ENCODE assay signal across 10 mouse cellular contexts in the genomic region with DNA sequence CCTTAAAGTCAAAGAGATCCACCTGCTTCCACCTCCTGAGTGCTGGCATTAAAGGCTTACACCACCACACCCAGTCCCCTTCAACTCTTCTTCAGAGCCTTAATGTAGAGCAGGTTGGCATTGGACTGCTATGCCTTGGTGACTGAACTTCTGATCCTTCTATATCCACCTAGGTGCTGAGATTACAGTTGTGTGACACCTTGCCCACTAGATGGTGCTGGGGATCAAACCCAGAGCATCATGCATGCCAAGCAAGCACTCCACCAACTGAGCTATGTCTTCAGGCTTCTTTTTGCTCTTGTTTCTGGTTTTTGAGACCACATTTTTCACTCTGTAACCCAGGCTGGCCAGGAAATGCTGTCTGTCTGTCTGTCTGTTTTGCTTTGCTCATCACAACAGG. TPM values are rescaled to one million over a fixed set of nuclear protein-coding genes. Genes with fewer than 3 reads are reported as not detected.
DNase-seq lines count a peak whose midpoint lies in the region; ATAC-seq and TF ChIP-seq lines count a peak whose summit lies in the region.
"Had no signal": no experiment of that assay in that cellular context is flagged by ENCODE, and none has a peak within 500 bp of the region (broad histone marks: within the 10 kb centered on the region; RNA-seq: fewer than 3 reads in every experiment).

No protein-coding gene starts in this region.

- TF ChIP-seq EP300 in lung, postnatal 0 days (IDR thresholded peaks at IDR 0.05): no peak

- H3K9me3 ChIP-seq in lung, postnatal 0 days (ENCODE audit: low read length): no peaks in the 10 kb centered on the region
- H3K9me3 ChIP-seq in forebrain, embryonic 10.5 days: no peaks in the 10 kb centered on the region
- H3K9me3 ChIP-seq: heart, embryonic 13.5 days; megakaryocyte, embryonic 14.5 days had no signal

- no peaks in the 10 kb centered on the region for H3K27me3 ChIP-seq in cerebellum, adult 2 months (ENCODE audit: control insufficient read depth, insufficient read depth, low read length)
- H3K27me3 ChIP-seq in lung, postnatal 0 days (replicated peaks; ENCODE audit: insufficient read depth, low read length): no peaks in the 10 kb centered on the region
- no peaks in the 10 kb centered on the region for H3K27me3 ChIP-seq in forebrain, embryonic 10.5 days (ENCODE audit: poor library complexity, severe bottlenecking)
- H3K27me3 ChIP-seq: heart, embryonic 13.5 days; megakaryocyte, embryonic 14.5 days had no signal

- H3K36me3 ChIP-seq in lung, postnatal 0 days (ENCODE audit: insufficient read depth, low read length): peaks cover 26% of the 10 kb centered on the region; the same call in 1 of the 2 replicates
- peaks cover 63% of the 10 kb centered on the region for H3K36me3 ChIP-seq in forebrain, embryonic 10.5 days (replicated peaks)

- no peak for TF ChIP-seq POLR2A in cerebellum, adult 2 months (IDR thresholded peaks at IDR 0.05; ENCODE audit: borderline replicate concordance, insufficient read depth, low read length)

- H3K4me3 ChIP-seq in cerebellum, adult 2 months (replicated peaks; ENCODE audit: insufficient read depth, low read depth, low read length): no peak overlapping the region
- H3K4me3 ChIP-seq in left cerebral cortex, adult 2 months: no peak overlapping the region
- no peak overlapping the region for H3K4me3 ChIP-seq in lung, postnatal 0 days (ENCODE audit: low read depth, low read length)
- no peak overlapping the region for H3K4me3 ChIP-seq in forebrain, embryonic 10.5 days
- H3K4me3 ChIP-seq: heart, embryonic 13.5 days; megakaryocyte, embryonic 14.5 days had no signal

- DNase-seq in cerebellum, adult 2 months: no peak
- no peak for DNase-seq in left cerebral cortex, adult 2 months (ENCODE audit: extremely low spot score in 1 of 2, low spot score in 2 of 2)
- DNase-seq in left cerebral cortex, postnatal 36 days (ENCODE audit: low spot score in 2 of 2): no peak
- peak; percentile 47 for DNase-seq in adipocyte (ENCODE audit: low spot score)
- peak; percentile 61 for DNase-seq in lung, postnatal 0 days (ENCODE audit: low spot score)
- DNase-seq in forebrain, embryonic 10.5 days (ENCODE audit: extremely low spot score, low spot score): no peak

- peak; percentile 54; the same call in 1 of the 2 replicates for TF ChIP-seq CTCF in cerebellum, adult 2 months (IDR thresholded peaks at IDR 0.05; ENCODE audit: borderline replicate concordance, insufficient read depth, low read depth, low read length)
- TF ChIP-seq CTCF in left cerebral cortex, adult 2 months (IDR thresholded peaks at IDR 0.05): peak; percentile 57
- peak; percentile 76 for TF ChIP-seq CTCF in lung, postnatal 0 days (IDR thresholded peaks at IDR 0.05)

- ATAC-seq in cerebellum, adult (ENCODE audit: insufficient number of reproducible peaks, low FRiP score, low TSS enrichment): no peak
- no peak for ATAC-seq in lung, postnatal 0 days
- ATAC-seq in erythroblast, adult 5-6 weeks (replicated peaks; ENCODE audit: low FRiP score, poor library complexity, severe bottlenecking): no peak

- no peaks in the 10 kb centered on the region; the same call in 1 of the 2 replicates for H3K4me1 ChIP-seq in cerebellum, adult 2 months (ENCODE audit: control insufficient read depth, insufficient read depth, low read length)
- no peaks in the 10 kb centered on the region for H3K4me1 ChIP-seq in lung, postnatal 0 days (ENCODE audit: insufficient read depth, low read depth, low read length)
- H3K4me1 ChIP-seq in forebrain, embryonic 10.5 days: peaks cover 24% of the 10 kb centered on the region

- no peak overlapping the region for H3K27ac ChIP-seq in cerebellum, adult 2 months (ENCODE audit: insufficient read depth, low read length)
- no peak overlapping the region for H3K27ac ChIP-seq in left cerebral cortex, adult 2 months
- no peak overlapping the region for H3K27ac ChIP-seq in lung, postnatal 0 days (ENCODE audit: low read length)
- H3K27ac ChIP-seq in forebrain, embryonic 10.5 days: no peak overlapping the region
- H3K27ac ChIP-seq: heart, embryonic 13.5 days had no signal

- H3K4me2 ChIP-seq in lung, postnatal 0 days (replicated peaks; ENCODE audit: low read depth, low read length): no peak overlapping the region
- H3K4me2 ChIP-seq: heart, embryonic 13.5 days had no signal

- intact Hi-C loops in left cerebral cortex, adult 2 months (cut with DNase I): loop anchor here (5.0 kb wide), 1 partner anchor 133 kb away; no protein-coding TSS in a partner anchor
- intact Hi-C loops in left cerebral cortex, postnatal 36 days (cut with DNase I): loop anchor here (10.0 kb wide), 1 partner anchor 130 kb away; no protein-coding TSS in a partner anchor

- H3K9ac ChIP-seq in lung, postnatal 0 days (replicated peaks; ENCODE audit: low read depth): no peak overlapping the region
- H3K9ac ChIP-seq: heart, embryonic 13.5 days had no signal

RNA-seq across cellular contexts. Expression of gene Zfp655, which starts 3.1 kb away (rescaled TPM):
- polyA plus RNA-seq in cerebellum, adult 2 months (2012; rRNA removed): 26.5 and 26.9 TPM in 2 replicates
- 10 to 100 TPM; 33.1 to 34.2 TPM for total RNA-seq in left cerebral cortex, adult 2 months (2021)
- total RNA-seq in left cerebral cortex, postnatal 36 days (2021): 10 to 100 TPM; 31.2 to 31.6 TPM
- 27.6 and 32.1 TPM in 2 replicates for polyA plus RNA-seq in lung, postnatal 0 days (2015; fragmentation: Nextera tagmentation; extraction: Ambion mirVana)
- 24.8 and 33.9 TPM in 2 replicates for total RNA-seq in erythroblast, adult 5-6 weeks (2015; ENCODE audit: low replicate concordance)
- total RNA-seq in erythroblast, adult 5-6 weeks (2017; ENCODE audit: low replicate concordance): 36.8 and 44.6 TPM in 2 replicates
- 31.0 and 33.8 TPM in 2 replicates for polyA plus RNA-seq in forebrain, embryonic 10.5 days (2016; fragmentation: Nextera tagmentation; extraction: Ambion mirVana)

RNA-seq across cellular contexts. Expression of gene Zkscan5, which starts 30.3 kb away (rescaled TPM):
- polyA plus RNA-seq in cerebellum, adult 2 months (2012; rRNA removed): 11.0 and 11.2 TPM in 2 replicates
- 10 to 100 TPM; 10.8 to 11.0 TPM for total RNA-seq in left cerebral cortex, adult 2 months (2021)
- total RNA-seq in left cerebral cortex, postnatal 36 days (2021): 10 to 100 TPM; 10.8 to 11.9 TPM
- polyA plus RNA-seq in lung, postnatal 0 days (2015; fragmentation: Nextera tagmentation; extraction: Ambion mirVana): 7.5 and 8.1 TPM in 2 replicates
- 4.4 TPM in 1 of 2 replicates, not detected in the other for total RNA-seq in erythroblast, adult 5-6 weeks (2015; ENCODE audit: low replicate concordance)
- 3.9 and 8.9 TPM in 2 replicates for total RNA-seq in erythroblast, adult 5-6 weeks (2017; ENCODE audit: low replicate concordance)
- polyA plus RNA-seq in forebrain, embryonic 10.5 days (2016; fragmentation: Nextera tagmentation; extraction: Ambion mirVana): 18.4 and 18.9 TPM in 2 replicates

RNA-seq across cellular contexts. Expression of gene Zkscan14, which starts 33.0 kb away (rescaled TPM):
- polyA plus RNA-seq in cerebellum, adult 2 months (2012; rRNA removed): 9.9 and 10.3 TPM in 2 replicates
- 10 to 100 TPM; 13.4 to 14.1 TPM for total RNA-seq in left cerebral cortex, adult 2 months (2021)
- 10 to 100 TPM; 12.6 to 14.3 TPM for total RNA-seq in left cerebral cortex, postnatal 36 days (2021)
- polyA plus RNA-seq in lung, postnatal 0 days (2015; fragmentation: Nextera tagmentation; extraction: Ambion mirVana): 13.0 and 13.9 TPM in 2 replicates
- total RNA-seq in erythroblast, adult 5-6 weeks (2015; ENCODE audit: low replicate concordance): 10.6 and 12.3 TPM in 2 replicates
- total RNA-seq in erythroblast, adult 5-6 weeks (2017; ENCODE audit: low replicate concordance): 38.9 and 39.4 TPM in 2 replicates
- polyA plus RNA-seq in forebrain, embryonic 10.5 days (2016; fragmentation: Nextera tagmentation; extraction: Ambion mirVana): 5.9 and 6.5 TPM in 2 replicates

RNA-seq across cellular contexts. Expression of gene Atp5j2, which starts 42.8 kb away (rescaled TPM):
- 438 and 445 TPM in 2 replicates for polyA plus RNA-seq in cerebellum, adult 2 months (2012; rRNA removed)
- 100 to 1,000 TPM; 217 to 220 TPM for total RNA-seq in left cerebral cortex, adult 2 months (2021)
- total RNA-seq in left cerebral cortex, postnatal 36 days (2021): 100 to 1,000 TPM; 219 to 270 TPM
- 374 and 396 TPM in 2 replicates for polyA plus RNA-seq in lung, postnatal 0 days (2015; fragmentation: Nextera tagmentation; extraction: Ambion mirVana)
- total RNA-seq in erythroblast, adult 5-6 weeks (2015; ENCODE audit: low replicate concordance): 78.0 and 168 TPM in 2 replicates
- 43.4 and 55.3 TPM in 2 replicates for total RNA-seq in erythroblast, adult 5-6 weeks (2017; ENCODE audit: low replicate concordance)
- 508 and 509 TPM in 2 replicates for polyA plus RNA-seq in forebrain, embryonic 10.5 days (2016; fragmentation: Nextera tagmentation; extraction: Ambion mirVana)

RNA-seq across cellular contexts. Expression of gene Zscan25, which starts 45.7 kb away (rescaled TPM):
- 17.7 and 20.5 TPM in 2 replicates for polyA plus RNA-seq in cerebellum, adult 2 months (2012; rRNA removed)
- 10 to 100 TPM; 18.9 to 22.3 TPM for total RNA-seq in left cerebral cortex, adult 2 months (2021)
- total RNA-seq in left cerebral cortex, postnatal 36 days (2021): 10 to 100 TPM; 20.6 to 21.0 TPM
- polyA plus RNA-seq in lung, postnatal 0 days (2015; fragmentation: Nextera tagmentation; extraction: Ambion mirVana): 0.51 and 0.54 TPM in 2 replicates
- 0.63 and 1.7 TPM in 2 replicates for total RNA-seq in erythroblast, adult 5-6 weeks (2015; ENCODE audit: low replicate concordance)
- total RNA-seq in erythroblast, adult 5-6 weeks (2017; ENCODE audit: low replicate concordance): 2.4 TPM in 1 of 2 replicates, not detected in the other
- polyA plus RNA-seq in forebrain, embryonic 10.5 days (2016; fragmentation: Nextera tagmentation; extraction: Ambion mirVana): 0.42 and 0.46 TPM in 2 replicates

Comparison
In these comparisons a context has a peak if more than half of its experiments do, and no peak if none do; other contexts are left out.
1. DNase-seq: peak in adipocyte (single experiment) and lung, postnatal 0 days (single experiment); none in cerebellum, adult 2 months (0 of 2), left cerebral cortex, adult 2 months (0 of 2), left cerebral cortex, postnatal 36 days (0 of 2) and forebrain, embryonic 10.5 days (single experiment).
2. Peak in every context shown above with its lines, with median percentiles within 50 percentile points of each other: CTCF ChIP-seq.